Mouse (Mus musculus): Measurements from ENCODE around the gene Rnf11. TPM values are rescaled to one million over a fixed set of nuclear protein-coding genes. Genes with fewer than 3 reads are reported as not detected.

Rnf11 gene
- total RNA-seq, 1 experiment: 19.3 TPM

DNA sequence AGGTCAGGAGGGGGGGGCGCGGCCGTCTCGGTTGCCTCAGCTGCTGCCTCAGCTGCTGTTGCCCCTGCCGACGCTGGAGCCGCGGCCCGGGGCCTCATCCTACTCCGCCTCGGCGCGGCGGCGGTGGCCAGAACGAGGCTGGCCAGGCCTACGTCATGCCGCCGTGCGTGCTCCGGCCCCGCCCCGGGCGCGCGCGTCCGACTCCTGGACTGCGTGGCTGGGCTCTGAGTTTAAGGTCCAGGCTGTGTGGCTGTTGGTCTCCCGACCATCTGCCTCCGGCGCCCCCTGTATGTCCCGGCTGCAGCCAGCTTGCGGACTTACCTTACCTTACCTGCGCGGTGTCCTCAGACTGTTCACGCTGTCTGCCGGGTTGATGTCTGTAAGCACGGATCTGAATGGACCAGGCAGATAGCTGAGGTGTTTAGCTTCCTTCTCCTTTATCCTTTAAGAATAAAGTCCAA lies 7.9 kb downstream of the Rnf11 start:
- peak overlapping the region; percentile 84 to 95 for H3K4me3 ChIP-seq (ENCODE audit: insufficient read depth in 1 of 2, low read depth in 1 of 2, low read length in 2 of 2, poor library complexity in 1 of 2, severe bottlenecking in 1 of 2)
- TF ChIP-seq HCFC1 (IDR thresholded peaks at IDR 0.05; ENCODE audit: borderline replicate concordance, insufficient read depth, low read length): peak; percentile 41; the same call in 1 of the 2 replicates
- no peak for TF ChIP-seq MAFK (IDR thresholded peaks at IDR 0.05; ENCODE audit: insufficient read depth, low read depth, low read length)
- peak overlapping the region; percentile 3; the same call in 1 of the 2 replicates for H3K27ac ChIP-seq (ENCODE audit: insufficient read depth, low read depth, low read length, poor library complexity, severe bottlenecking)
- peaks cover 0 to 2% of the 10 kb centered on the region in 2 experiments; a peak in 1 of 4 replicates for H3K4me1 ChIP-seq (ENCODE audit: control insufficient read depth in 2 of 2, insufficient read depth in 2 of 2, low read length in 2 of 2, poor library complexity in 1 of 2)
- peak overlapping the region; percentile 91 for H3K9ac ChIP-seq (ENCODE audit: insufficient read depth, low read depth, low read length, poor library complexity, severe bottlenecking)
- no peaks in the 10 kb centered on the region for H3K36me3 ChIP-seq (ENCODE audit: control insufficient read depth, insufficient read depth, low read length, poor library complexity, severe bottlenecking)
- in situ Hi-C loops (cut with MboI; ENCODE audit: low sequenced_read_pairs in 2 of 2, unreplicated experiment in 2 of 2): no loop called here
- no peaks in the 10 kb centered on the region for H3K9me3 ChIP-seq (ENCODE audit: control insufficient read depth, insufficient read depth, low read depth, low read length)
- DNase-seq (ENCODE audit: low read depth, low spot score): peak; percentile 57

DNA sequence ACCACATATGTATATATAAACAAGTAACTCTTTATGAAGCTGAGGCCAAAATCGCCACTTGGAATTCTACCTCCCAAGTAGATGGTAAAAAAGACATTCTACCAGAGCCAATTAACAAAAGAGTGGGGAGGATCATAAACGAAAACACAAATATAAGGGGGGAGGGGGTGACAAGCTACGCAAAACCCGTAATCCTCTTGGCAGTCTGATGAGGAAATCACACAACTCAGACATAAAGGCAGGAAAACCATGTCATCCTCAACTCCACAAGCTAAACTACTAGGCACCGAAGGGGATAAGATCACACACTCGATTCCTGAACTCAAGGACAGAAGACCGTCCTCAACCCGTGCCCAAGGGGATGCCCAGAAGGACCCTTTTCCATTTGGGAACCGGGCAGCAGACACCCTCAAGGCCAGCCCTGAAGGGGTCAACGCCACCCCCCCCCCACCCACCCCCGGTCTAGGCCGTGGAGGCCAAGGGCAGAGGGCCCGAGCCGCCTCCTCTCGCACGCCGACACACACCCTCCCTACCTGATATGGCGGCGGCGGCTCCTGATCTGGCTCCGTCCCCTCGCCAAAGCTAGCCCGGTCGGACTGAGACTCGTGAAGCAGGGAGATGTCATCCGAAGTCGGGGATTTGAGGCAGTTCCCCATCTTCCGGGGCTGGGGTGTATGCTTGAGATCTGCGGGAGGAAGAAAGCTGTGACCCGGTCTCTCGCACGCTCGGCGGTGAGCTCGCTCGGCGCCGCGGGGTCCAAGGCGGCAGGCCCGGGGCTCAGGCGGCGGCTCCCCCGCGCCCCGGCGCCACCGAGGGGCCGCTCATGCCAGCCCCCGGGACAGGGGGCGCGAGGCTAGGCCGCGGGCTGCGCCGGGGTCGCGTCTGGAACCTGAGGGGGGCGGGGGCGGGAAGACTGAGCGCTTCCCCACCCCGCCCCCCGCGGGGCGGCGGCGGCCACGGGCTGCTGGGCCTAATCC lies 8.7 kb downstream of the Rnf11 start:
- Histone ChIP-seq H3K36me3 (ENCODE audit: control insufficient read depth, insufficient read depth, low read length, poor library complexity, severe bottlenecking) (no peaks in the 10 kb centered on the region), H3K9ac (ENCODE audit: insufficient read depth, low read depth, low read length, poor library complexity, severe bottlenecking) (peak overlapping the region; percentile 91), H3K4me3 (ENCODE audit: insufficient read depth in 1 of 2, low read depth in 1 of 2, low read length in 2 of 2, poor library complexity in 1 of 2, severe bottlenecking in 1 of 2) (peak overlapping the region; percentile 84 to 95), H3K9me3 (ENCODE audit: control insufficient read depth, insufficient read depth, low read depth, low read length) (no peaks in the 10 kb centered on the region), H3K27ac (ENCODE audit: insufficient read depth, low read depth, low read length, poor library complexity, severe bottlenecking) (peak overlapping the region; percentile 3; the same call in 1 of the 2 replicates), H3K4me1 (ENCODE audit: control insufficient read depth in 2 of 2, insufficient read depth in 2 of 2, low read length in 2 of 2, poor library complexity in 1 of 2) (peaks cover 0 to 2% of the 10 kb centered on the region in 2 experiments; a peak in 1 of 4 replicates)
- TF ChIP-seq ZNF384 (IDR thresholded peaks at IDR 0.05; ENCODE audit: low read depth, low read length) (no peak), HCFC1 (IDR thresholded peaks at IDR 0.05; ENCODE audit: borderline replicate concordance, insufficient read depth, low read length) (no peak), CHD2 (IDR thresholded peaks at IDR 0.05; ENCODE audit: low read depth, low read length) (no peak), MAFK (IDR thresholded peaks at IDR 0.05; ENCODE audit: insufficient read depth, low read depth, low read length) (no peak), ZC3H11A (IDR thresholded peaks at IDR 0.05; ENCODE audit: borderline replicate concordance, low read depth, low read length) (no peak)
- in situ Hi-C loops (cut with MboI; ENCODE audit: low sequenced_read_pairs in 2 of 2, unreplicated experiment in 2 of 2): no loop called here
- peak; percentile 19 for DNase-seq (ENCODE audit: low read depth, low spot score)

DNA sequence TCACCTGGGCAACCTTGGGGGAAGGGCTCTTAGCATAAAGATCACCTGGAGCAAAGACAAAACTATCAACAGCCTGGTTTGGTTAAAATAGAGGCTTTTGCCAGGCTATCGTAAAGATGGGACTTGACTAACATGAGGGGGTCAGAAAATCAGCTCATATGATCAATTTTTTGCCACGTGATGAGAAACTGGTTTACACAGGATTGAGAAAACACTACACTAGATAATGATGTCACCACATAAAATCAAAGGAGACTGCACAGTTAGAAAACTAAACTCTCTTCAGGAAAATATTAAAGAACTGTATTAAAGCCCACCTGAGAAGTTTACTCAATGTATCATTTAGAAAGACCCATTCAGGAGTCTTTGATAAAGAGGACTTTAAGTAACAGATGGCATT lies 9.4 kb downstream of the Rnf11 start:
- DNase-seq (ENCODE audit: low read depth, low spot score): no peak
- no peak overlapping the region for H3K27ac ChIP-seq (ENCODE audit: insufficient read depth, low read depth, low read length, poor library complexity, severe bottlenecking)

GRCm38 (mm10) chr4:109472566-109472965 lies 12.0 kb downstream of the Rnf11 start:
- TF ChIP-seq ZNF384 (IDR thresholded peaks at IDR 0.05; ENCODE audit: low read depth, low read length) (no peak), ZC3H11A (IDR thresholded peaks at IDR 0.05; ENCODE audit: borderline replicate concordance, low read depth, low read length) (no peak), HCFC1 (IDR thresholded peaks at IDR 0.05; ENCODE audit: borderline replicate concordance, insufficient read depth, low read length) (no peak), CHD2 (IDR thresholded peaks at IDR 0.05; ENCODE audit: low read depth, low read length) (no peak)
- DNase-seq (ENCODE audit: low read depth, low spot score): no peak
- Histone ChIP-seq H3K36me3 (ENCODE audit: control insufficient read depth, insufficient read depth, low read length, poor library complexity, severe bottlenecking) (no peaks in the 10 kb centered on the region), H3K4me3 (ENCODE audit: insufficient read depth in 1 of 2, low read depth in 1 of 2, low read length in 2 of 2, poor library complexity in 1 of 2, severe bottlenecking in 1 of 2) (no peak overlapping the region), H3K9ac (ENCODE audit: insufficient read depth, low read depth, low read length, poor library complexity, severe bottlenecking) (no peak overlapping the region), H3K9me3 (ENCODE audit: control insufficient read depth, insufficient read depth, low read depth, low read length) (no peaks in the 10 kb centered on the region), H3K27ac (ENCODE audit: insufficient read depth, low read depth, low read length, poor library complexity, severe bottlenecking) (no peak overlapping the region), H3K4me1 (ENCODE audit: control insufficient read depth in 2 of 2, insufficient read depth in 2 of 2, low read length in 2 of 2, poor library complexity in 1 of 2) (peaks cover 0 to 2% of the 10 kb centered on the region in 2 experiments; a peak in 1 of 4 replicates)
- in situ Hi-C loops (cut with MboI; ENCODE audit: low sequenced_read_pairs in 2 of 2, unreplicated experiment in 2 of 2): no loop called here

More for the DNA sequence above, 9.4 kb downstream of the Rnf11 start:
- in situ Hi-C loops (cut with MboI; ENCODE audit: low sequenced_read_pairs in 2 of 2, unreplicated experiment in 2 of 2): no loop called here
- H3K9me3 ChIP-seq (ENCODE audit: control insufficient read depth, insufficient read depth, low read depth, low read length): no peaks in the 10 kb centered on the region
- H3K4me3 ChIP-seq (ENCODE audit: insufficient read depth in 1 of 2, low read depth in 1 of 2, low read length in 2 of 2, poor library complexity in 1 of 2, severe bottlenecking in 1 of 2): peak overlapping the region in 1 of 2 experiments; percentile 95; a peak in 1 of 4 replicates
- TF ChIP-seq HCFC1 (IDR thresholded peaks at IDR 0.05; ENCODE audit: borderline replicate concordance, insufficient read depth, low read length) (no peak), ZC3H11A (IDR thresholded peaks at IDR 0.05; ENCODE audit: borderline replicate concordance, low read depth, low read length) (no peak), CHD2 (IDR thresholded peaks at IDR 0.05; ENCODE audit: low read depth, low read length) (no peak), MAFK (IDR thresholded peaks at IDR 0.05; ENCODE audit: insufficient read depth, low read depth, low read length) (no peak), ZNF384 (IDR thresholded peaks at IDR 0.05; ENCODE audit: low read depth, low read length) (no peak)
- H3K36me3 ChIP-seq (ENCODE audit: control insufficient read depth, insufficient read depth, low read length, poor library complexity, severe bottlenecking): no peaks in the 10 kb centered on the region
- no peak overlapping the region for H3K9ac ChIP-seq (ENCODE audit: insufficient read depth, low read depth, low read length, poor library complexity, severe bottlenecking)
- peaks cover 0 to 2% of the 10 kb centered on the region in 2 experiments; a peak in 1 of 4 replicates for H3K4me1 ChIP-seq (ENCODE audit: control insufficient read depth in 2 of 2, insufficient read depth in 2 of 2, low read length in 2 of 2, poor library complexity in 1 of 2)
